Mouse (Mus musculus): Measurements from ENCODE around the gene Abcg2. TPM values are rescaled to one million over a fixed set of nuclear protein-coding genes. Genes with fewer than 3 reads are reported as not detected.
"Not testable (repeated sequence)": the region's sequence is repeated elsewhere in the genome, so short reads cannot be mapped to it uniquely, and the experiment has no call there.

Gene Abcg2
- total RNA-seq (2021) = 10 to 100 TPM; 42.7 to 50.4 TPM

DNA sequence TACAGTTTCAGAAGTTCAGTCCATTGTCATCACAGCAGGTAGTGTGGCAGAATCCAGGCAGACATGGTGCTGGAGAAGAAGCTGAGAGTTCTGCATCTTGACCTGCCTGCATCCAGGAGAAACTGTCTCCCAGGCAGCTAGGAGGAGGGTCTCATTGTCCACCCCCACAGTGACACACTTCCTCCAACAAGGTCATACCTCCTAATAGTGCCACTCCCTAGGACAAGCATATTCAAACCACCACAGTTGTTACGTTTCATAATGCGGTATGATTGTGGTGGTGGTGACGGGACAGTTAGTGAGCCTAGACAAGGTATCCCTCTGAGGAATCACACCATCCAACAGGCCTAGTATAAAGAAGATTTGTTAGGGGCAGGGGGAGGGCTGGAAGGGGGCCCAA is at the start of gene Abcg2:
Abcg2 (plus strand) TSS at position 301 of the 400 bp plus-strand sequence.
- DNase-seq; intact Hi-C loops (cut with DNase I): not testable (repeated sequence)

DNA sequence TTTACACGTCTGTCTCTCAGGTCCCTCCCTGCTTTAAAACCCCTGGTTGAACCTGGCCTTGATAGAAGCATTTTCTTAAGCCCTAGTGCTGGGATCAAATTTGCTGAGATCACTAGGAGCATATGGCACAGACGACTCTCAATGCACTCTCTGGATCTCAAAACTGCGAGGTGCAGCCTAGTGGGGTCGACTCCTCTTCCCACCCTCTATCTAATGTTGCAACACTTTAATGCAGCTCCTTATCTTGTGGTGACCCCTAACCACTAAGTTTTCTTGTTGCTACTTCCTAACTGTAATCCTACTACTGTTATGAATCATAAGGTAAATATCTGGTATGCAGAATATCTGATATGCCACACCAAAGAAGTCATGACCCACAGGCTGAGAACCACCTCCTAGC is 44.1 kb upstream of the Abcg2 start:
- intact Hi-C loops (cut with DNase I) = loop anchor here (10.0 kb wide), 1 partner anchor 645 kb away; no protein-coding TSS in a partner anchor
- DNase-seq = not testable (repeated sequence)

- intact Hi-C loops (cut with DNase I) = loop anchor here (10.0 kb wide), 1 partner anchor 642 kb away; no protein-coding TSS in a partner anchor
- peak; percentile 31 to 60 for DNase-seq
Observed at GRCm38 (mm10) chr6:58542852-58543251, 41.5 kb upstream of the Abcg2 start.

DNA sequence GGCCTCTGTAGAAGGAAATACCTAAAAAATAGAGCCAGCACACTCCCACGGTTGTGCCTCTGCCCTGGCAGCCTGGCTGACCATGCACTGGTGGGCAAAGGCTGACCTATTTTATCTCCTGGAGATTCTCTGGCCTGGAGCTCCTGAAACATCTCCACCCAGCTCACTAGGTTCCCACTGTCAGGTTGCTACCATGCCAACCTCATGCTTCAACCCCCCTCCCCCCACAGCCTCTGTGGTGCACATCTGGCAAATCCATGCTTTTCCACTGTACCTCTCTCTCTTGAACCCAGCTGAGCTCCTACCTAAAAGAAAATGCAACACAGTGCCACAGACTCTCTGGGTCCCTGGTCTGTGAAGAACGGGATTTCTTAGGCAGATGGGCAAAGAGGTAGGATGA is 39.4 kb upstream of the Abcg2 start:
- DNase-seq = not testable (repeated sequence)
- intact Hi-C loops (cut with DNase I) = loop anchor here (5.0 to 10.0 kb wide), 2 partner anchors 57 to 640 kb away; no protein-coding TSS in a partner anchor

GRCm38 (mm10) chr6:58546050-58546449 is 38.3 kb upstream of the Abcg2 start:
- DNase-seq = peak; percentile 5 to 8
- intact Hi-C loops (cut with DNase I) = loop anchor here (2.0 to 10.0 kb wide), 3 partner anchors 56 to 639 kb away; no protein-coding TSS in a partner anchor

DNA sequence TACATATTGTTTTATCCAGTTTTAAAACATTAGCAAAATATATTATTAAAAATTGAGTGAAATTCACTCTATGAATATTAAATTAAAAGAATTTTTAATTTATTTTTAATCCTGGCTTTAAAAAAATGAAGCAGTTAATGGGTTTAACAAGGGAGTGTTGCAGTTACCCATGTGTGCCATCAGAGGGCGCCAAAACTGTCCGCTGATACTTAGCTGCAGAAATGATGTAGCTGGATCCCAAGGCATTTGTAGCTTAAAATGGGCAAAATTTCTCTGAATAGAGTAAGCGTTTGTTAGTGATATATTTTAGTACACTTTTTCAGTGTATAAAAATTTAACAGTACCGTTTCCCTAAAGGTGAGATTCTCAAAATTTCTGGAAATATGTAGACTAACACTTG is 37.5 kb upstream of the Abcg2 start:
- intact Hi-C loops (cut with DNase I) = loop anchor here (2.0 to 10.0 kb wide), 3 partner anchors 55 to 638 kb away; no protein-coding TSS in a partner anchor
- peak; percentile 57 to 79 for DNase-seq

DNA sequence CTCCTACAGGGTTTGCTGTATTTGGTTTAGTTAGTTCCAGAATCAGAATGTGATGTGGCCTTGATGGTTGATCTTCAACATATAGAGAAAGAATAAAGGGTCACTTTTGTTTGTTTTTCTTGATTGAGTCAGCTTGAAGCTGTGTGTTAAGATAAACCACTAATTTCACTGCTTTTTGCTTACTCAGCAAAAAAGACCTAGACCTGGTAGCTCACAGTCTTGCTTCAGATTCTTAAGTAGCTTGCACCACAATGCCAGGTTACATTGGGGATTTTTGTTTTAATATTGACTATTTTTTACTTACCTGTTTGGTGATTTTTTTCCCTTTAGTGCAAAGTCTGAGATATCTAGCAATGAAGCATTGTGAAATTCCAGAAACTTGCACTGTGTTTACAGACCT is 30.5 kb upstream of the Abcg2 start:
- intact Hi-C loops (cut with DNase I); DNase-seq: not testable (repeated sequence)

DNA sequence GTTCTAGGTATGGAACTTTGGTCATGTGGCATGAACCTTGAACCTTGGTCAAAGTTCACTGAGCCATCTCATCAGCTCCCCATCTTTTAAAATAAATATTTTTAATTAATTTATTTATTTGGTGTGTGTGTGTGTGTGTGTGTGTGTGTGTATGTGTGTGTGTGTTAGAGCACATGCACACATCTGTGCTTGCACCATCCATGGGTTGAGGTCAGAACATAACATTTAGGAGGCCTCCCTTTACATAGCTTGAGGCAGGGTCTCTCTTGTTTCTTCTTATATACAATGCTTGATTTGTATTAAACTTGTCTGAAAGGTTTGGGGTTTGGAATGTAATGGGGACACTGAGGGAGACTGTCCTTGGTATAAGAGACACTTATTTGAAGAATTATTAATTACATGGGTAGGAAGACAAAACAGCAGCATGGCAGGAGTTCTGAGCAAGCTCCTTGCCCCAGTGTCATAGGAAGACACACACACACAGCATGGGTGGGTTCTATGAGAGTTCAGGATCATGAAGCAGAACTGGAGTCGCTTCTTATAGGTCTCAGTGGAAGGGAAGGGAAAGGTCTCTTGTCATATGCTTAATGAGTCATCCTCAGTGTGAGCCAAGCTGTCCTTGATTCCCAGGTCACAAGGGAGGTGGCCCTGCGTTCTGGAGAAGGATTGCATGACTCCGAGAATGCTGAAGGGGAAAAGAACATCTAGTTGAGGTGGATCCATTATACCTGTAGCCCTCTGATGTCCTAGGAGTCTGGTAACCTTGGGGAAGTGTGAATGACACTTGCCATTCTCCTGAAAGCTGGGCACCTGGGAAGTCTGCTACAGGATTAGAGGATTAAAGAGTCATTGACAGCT is 9.9 kb downstream of the Abcg2 start:
- DNase-seq; intact Hi-C loops (cut with DNase I): not testable (repeated sequence)

- peak in 1 of 2 experiments; percentile 25 for DNase-seq
- intact Hi-C loops (cut with DNase I) = not testable (repeated sequence)
Observed at GRCm38 (mm10) chr6:58595639-58596293, 11.4 kb downstream of the Abcg2 start.

DNA sequence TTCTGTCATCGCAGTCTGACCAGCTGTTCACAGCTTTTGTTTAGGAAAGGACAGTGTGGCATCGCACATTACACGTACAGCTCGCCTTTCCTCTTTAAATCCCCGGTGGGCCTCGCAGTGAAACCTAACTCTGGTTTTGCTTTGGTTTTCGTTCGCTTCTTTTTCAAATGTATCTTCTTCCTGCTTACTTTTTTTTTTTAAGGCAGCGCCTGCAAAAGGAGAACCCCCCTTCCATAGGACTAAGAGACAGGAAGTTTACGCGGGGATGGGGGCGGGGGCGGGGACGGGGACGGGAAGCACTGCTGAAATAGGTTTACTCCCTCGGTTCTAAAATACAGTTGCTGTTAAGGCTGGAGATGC is 12.0 kb downstream of the Abcg2 start:
- intact Hi-C loops (cut with DNase I) = no loop called here
- peak; percentile 63 to 67 for DNase-seq

- intact Hi-C loops (cut with DNase I) = loop anchor here (5.0 kb wide), 1 partner anchor 55 kb away; no protein-coding TSS in a partner anchor
- peak; percentile 54 to 60 for DNase-seq
Observed at GRCm38 (mm10) chr6:58602119-58602518, 17.8 kb downstream of the Abcg2 start.

DNA sequence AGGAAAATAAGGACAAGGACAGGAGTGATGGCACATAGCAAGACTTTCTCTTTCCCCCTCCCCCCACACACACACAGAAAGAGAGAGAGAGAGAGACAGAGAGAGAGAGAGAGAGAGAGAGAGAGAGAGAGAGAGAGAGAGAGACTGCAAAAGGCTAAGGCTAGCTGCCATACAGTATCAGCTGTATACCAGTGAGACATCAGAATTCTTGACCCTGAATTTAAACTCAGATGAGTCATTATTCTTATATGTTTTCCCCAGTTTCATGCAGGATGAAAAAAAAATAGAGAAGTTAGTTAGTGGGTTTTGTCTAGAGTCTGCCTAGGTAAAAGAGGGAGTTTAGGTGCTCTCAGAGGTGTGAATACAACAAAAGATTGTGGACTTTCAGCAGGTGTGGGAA is 18.7 kb downstream of the Abcg2 start:
- intact Hi-C loops (cut with DNase I) = loop anchor here (1.0 to 5.0 kb wide), 2 partner anchors 56 to 167 kb away; no protein-coding TSS in a partner anchor
- DNase-seq = not testable (repeated sequence)

GRCm38 (mm10) chr6:58603485-58604090 is 19.3 kb downstream of the Abcg2 start:
- DNase-seq = peak; percentile 44 to 56
- intact Hi-C loops (cut with DNase I) = loop anchor here (1.0 to 5.0 kb wide), 2 partner anchors 56 to 167 kb away; no protein-coding TSS in a partner anchor

DNA sequence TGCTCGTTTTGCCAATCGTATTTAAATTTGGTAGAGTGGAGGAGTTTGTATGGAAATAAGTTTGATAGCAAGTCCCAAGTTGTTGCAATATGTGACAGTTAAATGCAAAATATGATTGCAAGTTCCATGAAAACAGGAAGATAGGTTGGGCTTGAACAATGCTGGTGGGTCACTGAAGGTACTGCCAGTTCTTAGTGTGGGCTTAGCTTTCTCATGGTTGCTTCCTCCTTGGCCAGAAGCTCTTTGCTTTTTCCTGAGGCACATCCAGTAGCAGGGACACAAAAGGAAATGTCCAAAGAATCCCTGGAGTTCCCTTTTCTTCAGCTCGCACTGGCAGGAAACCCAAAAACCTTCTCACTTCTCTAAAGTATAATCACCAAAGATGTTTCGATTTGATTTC is 22.3 kb downstream of the Abcg2 start:
- no peak for DNase-seq
- intact Hi-C loops (cut with DNase I) = loop anchor here (2.0 to 5.0 kb wide), 2 partner anchors 34 to 576 kb away; no protein-coding TSS in a partner anchor

DNA sequence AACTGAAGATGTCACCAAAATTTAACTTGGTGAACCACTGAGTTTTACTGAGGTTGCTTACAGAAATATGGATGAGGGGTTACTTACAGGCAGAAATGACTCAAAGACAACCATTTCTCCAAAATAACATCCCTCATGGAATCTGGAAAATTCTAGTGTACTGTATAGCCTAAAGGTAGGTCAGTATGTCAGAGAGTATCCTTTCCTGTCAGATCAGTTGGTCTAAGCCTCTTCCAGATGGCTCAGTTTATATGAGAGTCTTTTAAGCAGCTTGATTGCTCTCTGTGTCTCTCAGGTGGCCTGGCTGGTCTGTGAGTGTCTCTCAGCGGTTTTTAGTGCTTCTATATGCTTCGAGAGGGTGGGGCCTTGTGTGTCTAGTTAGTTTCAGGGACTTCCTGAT is 24.1 kb downstream of the Abcg2 start:
- intact Hi-C loops (cut with DNase I) = loop anchor here (5.0 kb wide), 1 partner anchor 574 kb away; no protein-coding TSS in a partner anchor
- no peak for DNase-seq

GRCm38 (mm10) chr6:58609919-58610759 is 25.8 kb downstream of the Abcg2 start:
- intact Hi-C loops (cut with DNase I) = loop anchor here (5.0 kb wide), 1 partner anchor 572 kb away; no protein-coding TSS in a partner anchor
- no peak for DNase-seq

DNA sequence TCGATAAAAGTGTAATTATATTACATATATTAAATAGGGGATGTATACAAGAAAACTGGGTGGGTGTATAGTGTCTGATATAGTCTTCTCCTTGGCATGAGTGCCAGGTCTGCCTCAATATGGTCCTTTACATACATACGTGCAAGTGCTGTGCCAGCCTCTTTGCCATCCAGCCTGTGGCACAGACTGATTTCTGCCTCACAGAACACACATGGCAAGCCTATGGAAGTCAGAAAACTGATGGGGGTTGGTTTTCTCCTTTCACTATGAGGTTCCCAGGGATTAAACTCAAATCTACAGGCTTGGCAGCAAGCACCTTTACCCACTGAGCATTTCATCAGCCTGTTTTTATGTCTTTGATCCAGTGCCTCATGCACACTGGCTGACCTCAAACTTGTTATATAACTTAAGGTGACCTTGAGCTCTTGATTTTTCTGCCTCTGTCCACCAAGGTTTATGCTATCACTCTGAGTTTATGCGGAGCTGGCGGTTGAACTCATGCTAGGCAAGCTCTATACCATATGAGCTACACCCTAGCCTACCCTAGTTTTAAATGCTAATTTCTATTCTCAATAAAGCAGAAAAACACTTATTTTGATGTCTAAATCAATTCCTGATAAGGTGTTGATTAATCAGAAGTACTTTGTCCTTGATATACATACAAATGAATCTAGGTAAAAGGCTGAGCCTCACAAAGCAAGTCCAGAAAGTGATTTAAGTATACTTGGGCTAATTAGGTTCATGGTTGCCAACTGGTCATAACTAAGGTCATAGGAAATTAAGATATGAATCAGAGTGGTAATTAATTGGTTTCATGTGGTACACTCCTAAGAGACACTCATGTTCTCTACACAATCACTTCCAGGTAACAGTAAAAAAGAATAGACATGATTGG is 26.7 kb downstream of the Abcg2 start:
- no peak for DNase-seq

GRCm38 (mm10) chr6:58624126-58624525 is 39.8 kb downstream of the Abcg2 start:
- intact Hi-C loops (cut with DNase I) = no loop called here
- no peak for DNase-seq

More for the DNA sequence above, 26.7 kb downstream of the Abcg2 start:
- intact Hi-C loops (cut with DNase I) = no loop called here

DNA sequence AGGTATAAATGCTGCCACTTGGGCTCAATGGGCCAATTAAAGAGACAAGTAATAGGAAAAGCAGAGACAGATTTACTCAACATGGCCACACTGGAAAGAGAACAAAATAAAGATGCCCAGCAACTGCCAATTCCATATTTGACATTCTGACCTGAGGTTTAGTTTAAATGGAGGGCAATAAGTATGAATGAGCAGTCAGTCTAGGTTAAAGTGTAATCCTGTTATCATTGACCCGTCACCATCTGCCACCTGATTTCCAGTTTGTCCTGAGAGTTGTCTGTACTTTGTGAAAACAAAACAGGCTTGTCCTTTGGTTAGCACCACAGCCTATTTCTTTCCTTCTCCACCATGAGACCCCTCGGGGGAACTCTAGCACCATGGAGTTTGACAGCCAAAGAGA is 44.9 kb downstream of the Abcg2 start:
- no peak for DNase-seq
- intact Hi-C loops (cut with DNase I) = no loop called here

All from heart, postnatal 10 days (tissue).